1 mouse cellular context compared by ENCODE assay signal in the genomic region with DNA sequence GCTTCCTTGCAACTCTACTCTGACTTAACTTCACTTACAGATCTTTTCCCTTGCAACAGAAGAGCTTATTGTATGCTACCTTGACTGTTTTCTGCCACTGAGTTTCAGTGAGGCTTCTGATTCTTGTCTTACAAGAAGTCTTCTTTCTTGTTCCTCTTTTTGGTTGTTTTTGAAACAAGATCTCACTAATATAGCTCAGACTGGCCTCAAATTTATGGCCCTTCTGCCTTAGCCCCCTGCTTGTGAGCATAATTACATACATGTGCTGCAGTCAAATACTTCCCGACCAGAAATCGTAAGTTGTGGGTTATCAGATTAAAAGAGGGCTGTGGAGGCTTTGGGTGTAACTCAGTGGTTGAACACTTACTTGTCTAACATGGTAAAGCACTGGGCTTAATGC.
TF ChIP-seq lines count a peak whose summit lies in the region.

No protein-coding gene starts in this region.

TF ChIP-seq in MEL, 35 proteins besides CTCF, POLR2A, EP300 and RAD21:
- TF ChIP-seq MXI1 (IDR thresholded peaks at IDR 0.05; ENCODE audit: low read depth, low read length) (no peak), NRF1 (IDR thresholded peaks at IDR 0.05; ENCODE audit: insufficient read depth, low read depth, low read length, poor library complexity, severe bottlenecking) (no peak), MEF2A (IDR thresholded peaks at IDR 0.05; ENCODE audit: extremely low read depth, insufficient replicate concordance, low read depth, low read length, poor library complexity, severe bottlenecking) (no peak), JUND (IDR thresholded peaks at IDR 0.05; ENCODE audit: low read depth, low read length) (no peak), ELF1 (IDR thresholded peaks at IDR 0.05; ENCODE audit: low read depth, low read length) (no peak), NELFE (IDR thresholded peaks at IDR 0.05; ENCODE audit: low read depth, low read length) (no peak), CHD2 (IDR thresholded peaks at IDR 0.05; ENCODE audit: low read length) (no peak), SIN3A (IDR thresholded peaks at IDR 0.05; ENCODE audit: low read length) (no peak), TCF12 (IDR thresholded peaks at IDR 0.05; ENCODE audit: low read depth, low read length) (no peak), HCFC1 (IDR thresholded peaks at IDR 0.05; ENCODE audit: low read depth, low read length) (no peak), MAFK (IDR thresholded peaks at IDR 0.05; ENCODE audit: borderline replicate concordance, low read depth, low read length) (no peak), ZC3H11A (IDR thresholded peaks at IDR 0.05; ENCODE audit: low read depth, low read length) (no peak), TAL1 (IDR thresholded peaks at IDR 0.05; ENCODE audit: low read length) (no peak)
